Mouse (Mus musculus) 3T3-L1 (cell line): ENCODE data around the gene Sdk1.

Experiments used
- DNase-seq: peaks from one replicate; pipeline ENCODE4 v3.0.0-alpha.2; 2015; ENCODE audit warnings: low read depth, low spot score

Gene Sdk1

GRCm38 (mm10) chr5:141324910-141325309 is 83.6 kb downstream of the Sdk1 start:
- DNase-seq = no peak

DNA sequence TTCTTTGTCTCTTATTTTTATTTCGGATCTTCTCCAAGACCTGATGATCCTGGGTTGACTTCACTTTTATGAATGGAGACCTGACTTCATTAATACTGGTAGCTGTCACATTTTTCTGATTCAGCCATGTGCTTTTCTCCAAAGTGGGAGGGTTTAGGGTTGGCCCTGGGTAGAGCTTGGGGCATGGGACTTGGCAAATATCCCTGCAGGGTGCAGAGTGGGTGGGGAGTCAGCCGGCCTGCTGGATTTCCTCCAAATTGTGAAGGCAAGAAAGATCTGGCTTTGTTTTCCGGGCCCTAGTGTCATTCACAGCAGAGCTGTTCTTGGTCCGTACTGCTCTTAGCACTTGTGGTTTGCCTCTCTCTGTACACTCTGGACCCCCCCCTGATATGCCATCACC is 103.1 kb downstream of the Sdk1 start:
- DNase-seq = no peak

GRCm38 (mm10) chr5:141345476-141345875 is 104.2 kb downstream of the Sdk1 start:
- DNase-seq = no peak

DNA sequence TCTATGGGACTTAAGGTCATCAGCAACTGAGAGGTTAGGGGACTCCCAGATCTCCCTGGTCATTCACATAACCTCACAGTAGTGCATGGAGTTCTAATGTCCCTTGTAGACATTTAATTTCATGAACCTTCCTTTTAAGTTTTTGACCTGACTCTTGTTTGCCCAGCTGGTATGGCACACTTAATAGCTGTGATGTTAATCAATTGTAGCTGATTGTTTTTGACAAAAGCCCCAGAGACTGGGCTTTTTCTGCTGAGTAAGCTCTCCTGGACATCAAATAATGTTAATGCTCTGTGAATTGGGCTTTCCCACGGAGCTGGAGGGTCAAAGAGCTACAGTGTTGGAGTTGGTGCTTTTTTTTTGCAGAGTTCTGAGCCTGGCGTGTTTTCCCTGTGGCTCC is 121.4 kb downstream of the Sdk1 start:
- DNase-seq = no peak

DNA sequence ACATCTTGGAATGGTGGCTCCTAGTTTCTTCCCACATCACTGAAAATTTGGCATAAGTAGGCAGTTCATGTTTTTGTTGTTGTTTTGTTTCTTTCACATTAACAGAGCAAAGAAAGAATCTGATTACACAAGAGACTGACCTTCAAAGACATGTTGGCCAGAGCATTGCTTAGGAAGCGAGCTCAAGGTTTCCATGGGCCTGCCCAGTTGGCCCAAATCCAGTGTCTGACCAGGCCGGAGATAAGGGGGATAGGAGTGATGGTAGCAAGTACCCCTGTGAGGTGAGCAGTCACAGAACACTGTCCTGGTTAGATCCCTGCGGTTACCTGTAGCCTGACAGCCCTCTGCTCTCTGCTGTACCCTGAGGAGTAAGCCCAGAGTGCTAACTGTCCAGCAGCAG is 122.7 kb downstream of the Sdk1 start:
- DNase-seq = no peak

DNA sequence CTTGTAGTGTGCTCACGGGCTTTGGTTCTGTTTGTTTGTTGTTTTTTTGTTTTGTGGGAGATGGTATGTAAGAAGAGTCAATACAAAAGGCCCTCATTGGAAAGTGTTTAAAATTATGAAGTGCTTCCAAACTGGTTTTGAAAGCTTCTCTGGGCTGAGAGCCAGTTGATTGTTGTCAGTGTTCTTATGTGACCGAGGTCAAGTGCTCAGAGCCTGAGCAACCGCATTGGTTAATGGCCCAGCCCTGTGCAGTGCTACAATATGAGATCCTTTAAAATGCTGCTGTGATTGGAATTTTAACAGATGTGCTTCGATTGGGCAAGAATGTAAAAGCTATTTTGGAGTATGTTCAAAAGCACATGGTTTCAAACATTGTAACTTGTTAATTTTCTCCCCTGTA is 127.3 kb downstream of the Sdk1 start:
- no peak for DNase-seq

DNA sequence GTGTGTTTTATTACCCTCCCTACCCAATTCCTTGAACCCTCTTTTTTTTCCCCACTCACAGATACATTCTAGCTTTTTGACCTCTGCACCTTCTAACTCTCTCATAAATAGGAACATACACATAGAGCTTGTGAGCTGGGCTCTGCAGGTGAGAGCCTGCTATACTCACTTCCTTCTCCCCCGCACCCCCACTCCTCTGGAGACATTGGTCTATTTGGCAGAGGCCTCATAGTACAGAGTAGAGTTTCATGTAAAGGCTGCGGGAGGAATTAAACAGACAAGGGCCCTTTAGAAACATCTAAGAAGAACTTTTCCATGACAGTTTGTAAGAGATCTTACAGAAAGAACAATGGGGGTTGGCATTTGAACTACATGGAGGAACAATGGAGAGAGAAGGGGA is 133.5 kb downstream of the Sdk1 start:
- DNase-seq = no peak

- DNase-seq = no peak
Measured at GRCm38 (mm10) chr5:141379836-141380773, 138.8 kb downstream of the Sdk1 start.

DNA sequence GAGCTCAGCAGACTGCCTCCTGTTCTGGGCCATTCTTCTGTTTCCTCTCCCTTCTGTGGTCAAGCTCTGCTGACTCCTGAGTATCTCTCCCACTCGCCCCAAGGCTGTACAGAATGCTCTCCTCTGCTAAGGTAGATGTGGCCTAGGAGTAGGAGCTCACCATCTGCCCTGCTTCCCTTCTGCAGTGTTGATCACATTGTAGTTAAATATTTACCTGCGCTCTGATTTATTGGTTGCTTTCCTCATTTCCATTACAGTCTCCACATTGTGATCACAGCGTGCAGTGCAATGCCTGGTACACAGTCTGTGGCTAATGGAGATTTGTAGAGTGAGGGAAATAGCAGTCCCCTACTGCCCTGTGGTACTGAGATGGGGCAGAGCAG is 139.5 kb downstream of the Sdk1 start:
- no peak for DNase-seq

DNA sequence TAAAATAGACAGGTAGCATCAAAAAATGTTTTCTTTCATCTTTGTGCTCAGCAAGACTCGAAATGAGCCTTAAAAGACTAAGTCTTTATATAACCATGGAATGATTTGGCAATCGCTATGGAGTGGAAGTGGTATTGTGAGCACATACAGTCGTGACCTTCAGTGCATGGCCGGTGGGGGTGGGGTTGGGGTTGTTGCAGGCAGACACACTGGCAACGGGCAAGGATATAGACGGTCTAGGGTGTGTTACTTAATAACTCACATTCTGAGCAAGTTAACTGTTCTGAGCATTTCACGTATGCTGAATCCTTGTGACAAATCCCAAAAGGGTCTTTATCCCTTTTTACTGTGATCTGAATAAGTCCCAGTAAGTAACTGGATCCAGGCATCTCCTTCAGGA is 140.3 kb downstream of the Sdk1 start:
- no peak for DNase-seq

DNA sequence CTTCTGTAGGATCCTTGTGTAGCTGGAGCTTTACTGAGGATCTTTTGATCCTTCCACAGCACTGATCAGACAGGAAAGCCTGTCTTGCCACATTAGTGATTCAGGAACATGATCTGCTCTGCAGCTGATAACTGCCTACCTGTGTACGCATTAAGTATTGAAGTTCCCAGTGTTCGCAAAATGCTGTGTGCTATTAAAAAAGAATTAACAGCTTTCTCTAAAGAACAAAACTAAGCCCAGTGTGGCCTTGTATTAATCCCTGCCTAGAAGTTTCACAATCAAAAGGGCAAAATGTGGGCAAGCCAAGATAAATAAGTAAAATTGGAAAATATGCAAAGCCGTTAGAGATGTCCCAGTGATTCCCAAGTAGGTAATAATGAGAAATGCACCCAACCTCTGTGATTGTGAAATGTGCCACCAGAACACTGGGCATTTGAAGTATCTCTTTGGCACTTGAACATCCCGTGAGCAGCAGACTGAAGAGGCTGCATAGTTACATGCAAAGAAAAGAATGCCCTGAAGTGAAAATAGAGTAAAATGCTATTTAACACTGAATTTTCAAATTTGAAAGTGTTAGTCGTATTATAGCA is 141.1 kb downstream of the Sdk1 start:
- DNase-seq = no peak

DNA sequence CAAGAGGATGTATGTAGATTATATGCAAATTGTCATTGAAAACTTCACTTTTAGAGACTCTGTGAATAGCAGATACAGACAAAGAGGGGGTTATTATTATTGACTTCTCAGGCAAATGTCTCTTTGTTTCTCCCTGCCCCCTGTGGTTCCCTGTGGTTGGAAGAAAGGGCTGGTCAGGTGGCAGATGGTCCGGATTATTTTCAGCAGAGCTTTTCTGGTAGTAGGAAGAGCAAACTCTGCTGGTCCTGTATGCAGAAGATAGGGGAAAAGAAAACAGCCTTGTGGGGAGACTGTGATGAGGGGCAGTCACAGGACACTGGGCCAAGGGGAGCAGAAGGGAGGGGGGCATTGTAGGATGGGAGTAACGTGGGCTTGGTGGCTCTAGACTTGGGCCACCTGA is 147.2 kb downstream of the Sdk1 start:
- no peak for DNase-seq

DNA sequence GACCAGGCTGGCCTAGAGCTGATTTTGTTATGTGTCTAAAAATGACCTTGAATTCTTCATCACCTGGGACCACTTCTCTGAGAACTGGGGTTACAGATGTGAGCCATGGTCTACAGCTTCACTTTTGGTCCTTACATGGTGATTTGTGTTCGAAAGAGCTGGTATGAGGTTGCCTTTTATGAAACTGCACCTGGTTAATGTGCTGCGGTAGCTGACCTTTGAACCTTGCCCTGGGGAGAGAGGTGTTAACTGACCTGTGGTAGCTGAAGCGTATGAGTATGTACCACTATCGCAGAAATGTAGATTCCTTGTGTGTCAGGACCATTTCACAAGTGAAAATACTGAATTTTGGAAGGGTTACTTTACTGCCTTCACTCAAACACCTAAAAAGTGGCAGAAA is 149.3 kb downstream of the Sdk1 start:
- DNase-seq = no peak

- no peak for DNase-seq
Measured at GRCm38 (mm10) chr5:141391153-141391552, 149.9 kb downstream of the Sdk1 start.

DNA sequence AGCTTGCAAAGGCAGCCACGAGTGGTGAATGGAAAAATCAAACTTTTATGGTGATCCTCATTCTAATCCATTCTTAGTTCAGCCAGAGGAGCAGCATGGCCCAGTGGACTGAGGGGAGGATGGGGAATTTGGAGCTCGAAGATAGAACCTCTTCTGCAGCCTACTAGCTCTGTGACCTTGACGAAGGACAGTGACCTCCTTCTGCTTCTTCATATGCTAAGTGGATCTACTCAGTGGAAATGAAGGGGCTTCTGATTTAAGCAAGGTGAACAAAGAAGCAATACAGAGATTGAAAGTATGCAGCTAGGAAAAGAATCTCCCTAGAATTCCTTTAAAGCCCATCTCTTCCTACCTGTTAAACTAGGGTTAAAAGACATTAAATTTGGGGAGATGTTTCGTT is 152.6 kb downstream of the Sdk1 start:
- DNase-seq = no peak

DNA sequence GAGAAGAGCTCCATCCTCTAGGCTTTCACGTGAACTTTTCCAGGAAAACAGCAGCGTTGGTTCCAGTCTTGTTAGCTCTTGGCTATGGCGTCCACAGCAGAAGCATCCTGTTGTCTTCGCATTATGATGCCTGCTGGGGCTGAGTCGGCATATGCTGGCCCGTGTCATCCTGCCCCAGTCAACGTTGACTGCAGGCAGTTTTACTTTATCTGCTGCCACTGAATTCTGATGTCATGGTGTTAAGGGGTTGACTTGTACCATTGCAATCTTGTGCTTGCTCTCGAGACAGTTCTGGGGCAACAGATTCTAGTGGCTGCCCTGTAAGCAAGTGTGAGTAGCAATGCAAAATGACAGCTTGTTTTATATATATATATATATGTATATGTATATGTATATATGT is 153.3 kb downstream of the Sdk1 start:
- DNase-seq = no peak

GRCm38 (mm10) chr5:141403741-141404140 is 162.5 kb downstream of the Sdk1 start:
- no peak for DNase-seq

GRCm38 (mm10) chr5:141404651-141405050 is 163.4 kb downstream of the Sdk1 start:
- no peak for DNase-seq

- DNase-seq = no peak
Measured at GRCm38 (mm10) chr5:141406926-141407325, 165.6 kb downstream of the Sdk1 start.

DNA sequence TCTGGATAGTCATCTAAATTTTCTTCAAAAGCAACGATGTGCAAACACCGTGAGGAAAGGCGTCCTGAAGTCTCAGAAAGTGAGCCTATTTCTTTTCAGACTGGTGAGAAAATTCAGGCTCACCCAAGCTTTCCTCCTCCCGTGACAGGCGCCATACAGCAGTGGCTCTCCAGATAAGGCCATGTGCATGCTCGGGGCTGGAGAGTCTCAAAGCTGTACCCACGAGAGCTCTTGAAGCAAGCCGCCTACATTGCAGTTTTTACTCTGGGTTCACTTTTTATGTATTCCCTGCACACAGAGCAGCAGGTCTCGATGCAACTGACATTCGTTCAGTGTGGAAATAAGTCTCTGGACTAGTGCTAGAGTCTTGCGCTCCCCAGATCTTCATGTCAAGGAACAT is 171.7 kb downstream of the Sdk1 start:
- no peak for DNase-seq

GRCm38 (mm10) chr5:141415644-141416243 is 174.5 kb downstream of the Sdk1 start:
- no peak for DNase-seq

DNA sequence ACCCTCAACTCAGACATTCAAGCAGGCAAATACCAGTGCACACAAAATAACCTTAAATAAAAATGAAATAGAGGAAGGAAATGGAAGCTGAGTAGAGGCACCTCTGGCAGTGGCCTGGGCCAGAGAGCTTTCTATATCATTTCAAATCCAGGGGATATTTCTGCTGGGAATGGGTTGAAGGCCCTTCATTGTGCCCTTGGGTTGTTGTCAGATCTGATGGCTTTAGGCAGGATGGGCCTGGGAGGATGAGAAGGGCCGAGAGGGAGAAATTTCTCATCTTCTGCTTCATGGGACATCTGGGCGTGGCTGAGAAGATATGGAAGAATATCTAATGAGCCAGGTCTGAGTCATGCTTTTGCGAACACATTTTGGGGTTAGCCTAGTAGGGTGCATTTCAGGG is 186.8 kb downstream of the Sdk1 start:
- no peak for DNase-seq

GRCm38 (mm10) chr5:141433286-141433685 is 192.0 kb downstream of the Sdk1 start:
- DNase-seq = no peak
